Mouse (Mus musculus) common myeloid progenitor, adult 5-6 weeks (primary cell): ENCODE measurements around the gene Hps4. TPM values are rescaled to one million over a fixed set of nuclear protein-coding genes. Genes with fewer than 3 reads are reported as not detected.

Experiments used
- ATAC-seq: replicated peaks from 2 replicates; pipeline ENCODE4 v1.8.0; 2016; ENCODE audit warnings: low read depth, mild to moderate bottlenecking, moderate TSS enrichment, inconsistent platforms; ENCODE audit not compliant: poor library complexity, severe bottlenecking
- total RNA-seq: library from RNA; stranded (forward); fragments of 200-1000, 187-1606 nt; gene quantifications from 2 replicates; pipeline ENCODE4 v1.2.3, GENCODE M21; 2017

Hps4 gene
- total RNA-seq, 1 experiment from 2014 or later = 13.9 TPM

DNA sequence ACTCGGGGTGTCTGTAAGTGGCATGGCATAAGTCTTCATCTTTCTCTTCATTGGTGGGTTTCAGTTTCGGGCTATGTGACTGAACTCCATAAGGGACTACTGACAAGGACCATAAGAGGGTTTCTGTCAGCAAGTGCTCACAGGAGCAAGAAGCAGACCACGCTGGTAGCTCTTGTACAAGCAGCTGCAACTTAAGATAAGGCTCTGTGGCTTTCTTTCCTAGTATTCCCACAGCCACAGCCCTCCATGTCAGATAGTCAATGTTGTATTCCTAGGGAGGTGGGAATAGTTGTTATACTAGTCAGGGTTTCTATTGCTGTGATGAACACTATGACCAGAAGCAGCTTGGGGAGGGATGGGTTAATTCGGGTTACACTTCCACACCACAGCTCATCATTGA lies 16.6 kb downstream of the Hps4 start:
- peak; percentile 80 for ATAC-seq

GRCm38 (mm10) chr5:112360077-112360476 lies 17.2 kb downstream of the Hps4 start:
- ATAC-seq = no peak

- no peak for ATAC-seq
Observed at GRCm38 (mm10) chr5:112364184-112364797, 21.4 kb downstream of the Hps4 start.

DNA sequence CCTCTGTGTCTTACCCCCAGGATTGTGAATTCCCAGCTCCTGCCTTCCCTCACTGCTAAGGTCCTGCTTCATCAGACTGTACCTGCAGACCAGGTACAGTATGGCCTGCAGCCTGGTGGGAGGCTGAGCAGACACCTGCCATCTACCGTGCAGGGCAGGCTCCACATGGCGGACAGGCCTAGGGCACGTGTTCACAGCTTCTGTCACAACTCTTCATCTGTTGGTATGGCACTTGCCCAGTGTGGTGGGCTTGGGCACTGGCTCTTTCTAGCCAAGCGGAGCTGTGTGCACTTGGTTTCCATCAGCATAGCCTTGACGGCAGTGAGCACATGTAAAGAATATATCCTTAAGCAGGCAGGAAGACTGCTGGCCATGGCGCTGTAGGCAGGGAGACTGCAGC lies 24.0 kb downstream of the Hps4 start:
- ATAC-seq = no peak

DNA sequence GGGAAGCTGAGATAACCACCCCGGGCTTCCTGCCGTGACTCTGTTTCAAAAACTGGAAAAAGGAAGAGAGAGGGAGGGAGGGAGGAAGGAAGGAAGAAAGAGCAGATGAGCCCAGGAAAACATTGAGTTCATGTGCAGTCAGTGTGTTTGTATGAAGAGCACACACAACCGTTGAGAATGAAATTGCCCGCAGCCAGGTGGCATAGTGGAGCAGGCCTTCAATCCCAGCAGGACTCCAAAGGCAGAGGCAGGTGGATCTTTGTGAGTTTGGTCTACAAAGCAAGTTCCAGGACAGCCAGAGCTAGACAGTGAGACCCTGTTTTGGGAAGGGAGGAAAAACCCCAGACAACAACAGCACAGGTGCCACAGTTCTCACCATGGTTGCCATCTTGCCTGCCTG lies 24.5 kb downstream of the Hps4 start:
- ATAC-seq = no peak

- ATAC-seq = no peak
Observed at GRCm38 (mm10) chr5:112367929-112368328, 25.0 kb downstream of the Hps4 start.

DNA sequence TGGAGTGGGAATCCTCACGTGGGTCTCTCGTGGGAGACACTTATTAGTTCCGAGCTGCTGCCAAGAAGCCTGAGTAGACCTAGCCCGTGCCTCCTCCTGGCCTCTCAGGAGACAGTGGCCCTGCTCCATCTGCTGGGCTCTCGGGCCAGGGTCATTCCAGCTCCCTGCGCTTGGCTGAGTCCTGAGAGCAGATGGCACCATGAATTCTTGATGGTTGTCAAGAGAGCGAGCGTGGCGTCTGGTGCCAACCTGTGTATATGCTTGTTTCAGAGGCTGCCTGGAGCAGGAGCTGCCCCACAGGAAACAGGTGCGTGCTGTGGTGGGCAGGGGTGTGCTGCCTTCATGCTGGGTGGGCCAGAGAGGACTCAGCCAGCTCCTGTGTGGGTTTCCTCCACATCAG lies 25.8 kb downstream of the Hps4 start:
- ATAC-seq = no peak

DNA sequence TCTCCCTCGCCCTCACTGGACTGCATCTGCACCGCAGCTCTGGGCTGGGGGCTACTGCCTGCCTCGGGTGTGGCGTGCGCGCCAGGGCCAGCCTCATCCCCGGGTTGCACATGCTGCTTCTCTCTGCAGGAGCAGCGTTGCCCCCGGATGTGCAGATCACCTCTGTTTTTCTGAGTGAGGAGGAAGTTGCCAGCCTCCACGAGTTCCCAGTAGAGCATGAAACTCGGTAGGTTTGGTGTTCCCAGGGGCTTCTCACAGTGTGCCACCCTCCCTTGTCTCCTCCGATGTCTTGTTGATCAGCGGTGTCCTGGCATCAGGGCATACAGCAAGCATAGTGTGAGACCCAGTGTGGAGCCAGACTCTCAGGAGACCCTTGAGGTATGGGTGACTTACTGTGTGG lies 26.4 kb downstream of the Hps4 start:
- no peak for ATAC-seq

DNA sequence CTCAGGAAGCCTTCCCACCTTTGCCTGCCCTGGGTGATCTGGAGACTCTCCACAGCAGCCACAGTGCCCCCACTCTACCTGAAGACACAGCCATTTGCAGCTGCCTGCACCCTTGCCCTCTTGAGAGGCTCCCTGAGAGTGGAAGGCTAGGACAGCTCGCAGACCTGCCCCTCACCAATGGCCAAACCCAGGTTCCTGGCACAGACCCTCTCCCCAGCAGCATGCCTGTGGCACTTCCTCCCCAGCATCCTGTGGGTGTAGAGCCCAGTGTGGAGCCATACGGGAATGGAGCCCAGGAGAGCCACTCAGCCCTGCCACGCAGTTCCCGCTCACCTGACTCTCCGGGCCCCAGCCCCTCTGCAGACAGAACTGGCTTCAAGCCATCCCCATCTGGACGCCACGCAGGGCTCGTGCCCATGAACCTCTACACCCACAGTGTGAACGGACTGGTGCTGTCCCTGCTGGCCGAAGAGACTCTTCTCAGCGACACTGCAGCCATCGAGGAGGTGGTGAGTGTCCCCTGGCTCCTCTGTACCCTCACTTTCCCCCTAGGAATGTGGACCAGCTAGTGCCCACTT lies 27.4 kb downstream of the Hps4 start:
- no peak for ATAC-seq

GRCm38 (mm10) chr5:112371933-112372332 lies 29.1 kb downstream of the Hps4 start:
- no peak for ATAC-seq

- no peak for ATAC-seq
Observed at GRCm38 (mm10) chr5:112376111-112376510, 33.2 kb downstream of the Hps4 start.

GRCm38 (mm10) chr5:112377380-112377779 lies 34.5 kb downstream of the Hps4 start:
- no peak for ATAC-seq

DNA sequence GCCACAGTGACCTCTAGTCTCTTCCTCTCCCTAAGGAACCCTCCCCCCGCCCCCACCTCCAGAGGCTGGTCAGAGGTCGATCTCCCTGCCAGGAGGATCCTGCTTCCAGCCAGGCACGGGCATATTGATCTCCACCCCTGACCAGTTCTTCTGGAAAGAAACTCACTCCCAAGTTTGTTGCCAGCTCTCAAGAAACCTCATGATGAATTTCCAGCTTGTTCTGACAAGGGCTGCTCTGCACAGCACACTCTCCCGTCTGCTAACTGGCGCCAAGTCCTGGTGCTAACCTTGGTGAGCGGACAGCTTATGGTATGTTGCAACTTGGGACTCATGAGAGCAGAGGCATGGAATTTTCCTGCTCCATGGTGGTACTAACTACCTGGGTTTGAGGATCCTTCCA lies 35.8 kb downstream of the Hps4 start:
- no peak for ATAC-seq

GRCm38 (mm10) chr5:112381154-112381553 lies 38.3 kb downstream of the Hps4 start:
- ATAC-seq = no peak

GRCm38 (mm10) chr5:112382042-112382441 lies 39.2 kb downstream of the Hps4 start:
- no peak for ATAC-seq

GRCm38 (mm10) chr5:112382641-112383330 lies 39.9 kb downstream of the Hps4 start:
- ATAC-seq = no peak

DNA sequence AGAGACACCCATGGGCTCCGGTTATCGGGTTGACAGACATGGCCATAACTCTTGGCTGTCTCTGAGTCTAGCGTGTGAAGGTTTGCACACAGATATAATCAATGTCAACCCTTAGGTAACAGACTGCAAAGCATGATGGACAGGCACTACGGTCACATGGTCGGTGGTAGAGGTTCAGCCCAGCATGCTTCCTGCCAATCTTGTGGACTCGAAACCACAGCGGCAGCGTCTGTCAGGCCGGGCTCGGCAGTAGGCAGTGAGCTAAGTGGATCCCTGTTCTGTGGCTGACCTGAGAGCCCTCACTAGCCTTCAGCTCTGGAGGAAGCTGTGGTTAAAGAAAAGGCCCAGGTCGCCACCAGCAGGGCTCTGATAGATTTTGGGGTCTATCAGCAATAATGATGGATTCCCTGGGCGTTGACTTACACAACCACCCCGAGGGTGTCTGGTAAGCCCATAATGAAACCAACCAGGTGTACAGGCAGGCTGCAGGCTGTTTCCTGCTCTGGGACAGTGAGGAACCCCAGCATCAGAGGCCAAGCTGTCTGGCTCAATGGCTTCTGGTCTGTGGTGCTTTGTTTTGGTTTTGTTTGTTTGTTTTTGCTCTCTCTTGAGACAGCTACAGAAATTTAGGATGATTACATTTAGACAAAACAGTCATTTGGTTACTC lies 42.1 kb downstream of the Hps4 start:
- peak; percentile 88 for ATAC-seq

GRCm38 (mm10) chr5:112385973-112386372 lies 43.1 kb downstream of the Hps4 start:
- ATAC-seq = no peak

- ATAC-seq = no peak
Observed at GRCm38 (mm10) chr5:112389352-112389751, 46.5 kb downstream of the Hps4 start.

GRCm38 (mm10) chr5:112391002-112391401 lies 48.1 kb downstream of the Hps4 start:
- ATAC-seq = no peak

DNA sequence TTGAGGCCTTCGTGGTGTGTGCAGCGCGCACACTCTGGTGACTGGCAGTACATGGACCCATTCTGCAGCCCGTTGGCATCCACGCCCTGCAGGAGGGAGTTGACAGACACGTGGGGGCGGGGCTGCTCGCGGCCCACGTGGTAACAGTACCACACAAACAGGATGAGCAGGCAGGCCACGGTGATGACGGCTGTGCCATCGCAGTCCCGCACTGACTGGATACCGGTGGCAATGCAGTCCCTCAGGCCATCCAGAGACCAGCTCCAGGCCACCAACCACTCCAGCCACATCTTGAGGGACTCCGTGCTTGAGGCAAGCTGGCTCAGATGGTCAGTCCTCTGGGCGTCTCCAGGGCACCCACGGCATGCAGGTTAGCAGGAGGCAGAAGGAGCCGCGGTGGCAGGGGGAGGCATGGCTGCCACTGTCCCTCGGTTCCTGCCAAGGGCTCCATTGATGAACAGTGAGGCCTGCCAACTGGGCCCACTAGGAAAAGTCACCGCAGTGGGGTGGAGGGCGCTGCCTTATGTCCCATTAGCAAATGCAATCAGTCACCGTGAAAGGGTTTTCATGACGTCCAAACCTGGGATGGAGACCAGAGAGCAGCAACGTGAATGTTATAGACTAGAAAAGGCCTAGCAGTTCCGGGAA lies 48.9 kb downstream of the Hps4 start:
- ATAC-seq = no peak
